Mouse (Mus musculus): ENCODE results near the gene Pink1.
A peak's percentile ranks its signal among the peaks of the same experiment; 100 is the strongest.
"Not testable (repeated sequence)": the region's sequence is repeated elsewhere in the genome, so short reads cannot be mapped to it uniquely, and the experiment has no call there.

The Pink1 gene

GRCm38 (mm10) chr4:138342778-138343177 is 16.7 kb upstream of the Pink1 start:
- no peak for DNase-seq (ENCODE audit: low read depth, low spot score)

DNA sequence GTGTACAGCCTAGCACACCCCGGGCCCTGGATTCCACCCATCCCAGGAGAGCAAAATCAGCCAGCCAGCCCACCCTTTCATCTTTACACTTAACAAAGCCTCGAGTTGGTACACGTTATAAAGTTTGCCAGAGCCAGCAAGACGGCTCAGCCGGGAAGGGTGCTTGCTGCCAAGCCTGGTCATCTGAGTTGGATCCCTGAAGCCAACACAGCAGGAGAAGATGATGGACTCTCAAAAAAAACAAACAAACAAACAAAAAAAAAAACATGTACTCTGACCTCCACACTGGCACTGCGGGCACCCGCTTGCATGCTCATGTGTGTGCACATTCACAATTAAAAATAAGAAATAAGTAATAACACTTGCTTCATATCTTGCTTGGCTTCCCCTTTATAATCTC is 15.9 kb upstream of the Pink1 start:
- DNase-seq (ENCODE audit: low read depth, low spot score) = no peak

- DNase-seq (ENCODE audit: low read depth, low spot score) = no peak
These were observed 15.3 kb upstream of the Pink1 start for GRCm38 (mm10) chr4:138341393-138341792.

DNA sequence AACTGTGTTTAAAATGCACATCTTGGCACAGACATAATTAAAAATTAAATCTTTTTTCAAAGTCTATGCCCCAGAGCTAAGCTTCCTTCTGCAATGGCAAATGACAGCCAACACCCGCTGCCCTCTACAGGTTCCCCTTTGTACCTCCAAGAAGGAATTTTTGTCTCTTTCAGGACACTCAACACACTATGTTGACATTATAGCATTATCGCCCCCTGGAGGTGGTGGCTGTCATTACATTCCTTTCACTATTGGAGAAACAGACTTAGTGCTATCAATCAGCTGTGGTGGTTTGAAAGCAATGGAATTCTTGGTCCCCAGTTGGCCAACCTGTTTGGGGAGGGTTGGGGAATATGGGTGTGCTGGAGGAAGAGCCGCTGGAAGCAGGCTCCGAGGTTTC is 13.9 kb upstream of the Pink1 start:
- DNase-seq (ENCODE audit: low read depth, low spot score) = no peak

DNA sequence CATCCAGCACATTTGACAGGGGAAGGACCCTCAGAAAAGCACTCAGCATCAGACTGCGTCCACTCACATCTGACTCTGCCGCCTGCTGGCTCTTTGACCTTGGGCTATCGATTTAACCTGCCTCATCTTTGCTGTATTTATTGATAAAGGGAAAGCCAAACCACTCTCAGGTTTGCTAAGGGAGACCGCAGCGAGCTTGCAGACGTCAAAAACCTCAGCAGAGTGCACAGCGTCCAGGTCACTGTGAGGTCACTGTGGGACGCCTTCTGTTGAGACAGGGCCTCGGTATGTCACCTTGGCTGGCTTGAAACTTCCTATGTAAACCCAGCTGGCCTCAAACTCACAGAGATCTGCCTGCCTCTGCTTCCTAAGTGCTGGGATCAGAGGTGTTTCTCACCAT is 11.2 kb upstream of the Pink1 start:
- DNase-seq (ENCODE audit: low read depth, low spot score) = no peak

DNA sequence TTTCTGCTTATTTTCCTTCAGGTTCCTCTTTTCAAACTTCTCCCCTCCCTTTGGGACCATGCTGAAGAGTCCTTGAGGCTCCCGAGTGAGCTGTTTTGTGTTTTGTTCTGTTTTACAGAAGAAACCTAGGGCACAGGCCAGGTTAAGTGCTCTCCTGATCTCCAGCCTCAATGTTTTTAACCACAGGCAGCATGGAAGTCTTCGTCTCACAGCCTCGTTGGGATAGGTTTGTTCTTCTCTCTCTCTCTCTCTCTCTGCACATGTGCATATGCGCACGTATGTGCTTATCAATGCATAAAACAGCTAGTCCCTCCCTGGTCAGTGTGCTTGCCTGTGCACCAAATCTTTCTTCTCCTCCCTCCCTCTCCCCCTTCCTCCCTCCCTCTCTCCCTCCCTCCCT is 10.8 kb upstream of the Pink1 start:
- DNase-seq (ENCODE audit: low read depth, low spot score) = no peak

DNA sequence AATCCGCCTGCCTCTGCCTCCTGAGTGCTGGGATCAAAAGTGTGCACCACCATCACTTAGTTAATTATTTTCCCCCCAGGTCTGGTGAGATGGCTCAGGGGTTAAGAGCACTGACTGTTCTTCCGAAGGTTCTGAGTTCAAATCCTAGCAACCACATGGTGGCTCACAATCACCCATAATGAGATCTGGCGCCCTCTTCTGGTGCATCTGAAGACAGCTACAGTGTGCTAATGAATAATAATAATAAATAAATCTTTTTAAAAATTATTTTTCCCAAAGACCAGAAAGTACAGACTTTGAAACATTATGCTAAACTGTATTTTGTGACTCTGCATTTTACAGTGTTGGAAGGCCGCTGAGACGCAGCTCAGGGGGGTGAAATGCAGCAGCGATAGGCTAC is 9.5 kb upstream of the Pink1 start:
- no peak for DNase-seq (ENCODE audit: low read depth, low spot score)

- no peak for DNase-seq (ENCODE audit: low read depth, low spot score)
These were observed 8.9 kb upstream of the Pink1 start for GRCm38 (mm10) chr4:138335036-138335435.

DNA sequence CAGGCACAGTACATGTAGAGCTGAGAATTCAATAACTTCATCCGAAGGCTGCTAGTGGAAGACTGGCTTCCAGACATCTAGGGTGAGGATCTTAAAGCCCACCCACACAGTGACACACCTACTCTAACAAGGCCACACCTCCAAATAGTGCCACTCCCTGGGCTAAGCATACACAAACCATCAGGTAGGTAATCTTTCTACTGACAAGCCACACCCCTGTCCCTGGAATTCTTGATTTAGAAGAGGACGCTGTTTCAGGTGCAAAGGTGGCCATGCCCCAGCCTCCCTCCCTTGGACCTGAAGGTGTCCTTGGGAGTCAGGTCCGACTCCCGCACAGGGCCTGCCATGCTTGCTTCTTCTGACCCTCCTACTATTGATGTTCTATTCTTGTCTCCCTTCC is 7.0 kb upstream of the Pink1 start:
- DNase-seq (ENCODE audit: low read depth, low spot score) = no peak

- no peak for DNase-seq (ENCODE audit: low read depth, low spot score)
These were observed 5.5 kb upstream of the Pink1 start for GRCm38 (mm10) chr4:138331647-138332046.

GRCm38 (mm10) chr4:138330264-138330671 is 4.2 kb upstream of the Pink1 start:
- DNase-seq (ENCODE audit: low read depth, low spot score) = peak; percentile 93

DNA sequence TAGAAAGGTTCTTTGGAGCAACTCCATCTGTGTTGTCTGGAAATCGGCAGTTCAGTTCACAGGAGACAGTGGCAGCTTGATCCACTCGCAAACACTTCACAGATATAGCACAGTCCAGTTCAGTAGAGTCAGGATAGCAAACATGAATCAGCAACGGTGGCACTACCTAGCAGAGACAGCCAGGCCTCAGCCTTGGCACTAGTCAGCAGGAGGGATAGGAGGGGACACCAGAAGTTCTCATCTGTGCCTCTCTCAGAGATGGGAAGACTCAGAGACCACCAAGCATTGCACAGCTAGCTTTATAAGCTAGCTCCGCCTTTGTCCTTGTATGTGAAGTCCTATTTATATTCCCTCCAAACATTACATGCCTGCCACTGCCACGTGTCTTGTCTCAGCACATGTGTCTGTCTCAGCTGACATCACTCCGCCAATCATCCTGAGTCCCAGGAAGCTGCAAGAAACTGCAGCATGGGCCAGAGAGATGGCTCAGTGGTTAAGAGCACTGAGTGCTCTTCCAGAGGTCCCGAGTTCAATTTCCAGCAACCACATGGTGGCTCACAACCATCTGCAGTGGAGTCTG is 1.9 kb upstream of the Pink1 start:
- DNase-seq (ENCODE audit: low read depth, low spot score) = no peak

- DNase-seq (ENCODE audit: low read depth, low spot score) = not testable (repeated sequence)
These were observed 1.0 kb upstream of the Pink1 start for GRCm38 (mm10) chr4:138327155-138327554.

GRCm38 (mm10) chr4:138325466-138326076 is 536 bp downstream of the Pink1 start:
- DNase-seq (ENCODE audit: low read depth, low spot score) = peak; percentile 72

- no peak for DNase-seq (ENCODE audit: low read depth, low spot score)
These were observed 1.7 kb downstream of the Pink1 start for GRCm38 (mm10) chr4:138324451-138324850.

GRCm38 (mm10) chr4:138323753-138324152 is 2.4 kb downstream of the Pink1 start:
- DNase-seq (ENCODE audit: low read depth, low spot score) = no peak

- DNase-seq (ENCODE audit: low read depth, low spot score) = no peak
These were observed 3.4 kb downstream of the Pink1 start for GRCm38 (mm10) chr4:138322692-138323091.

DNA sequence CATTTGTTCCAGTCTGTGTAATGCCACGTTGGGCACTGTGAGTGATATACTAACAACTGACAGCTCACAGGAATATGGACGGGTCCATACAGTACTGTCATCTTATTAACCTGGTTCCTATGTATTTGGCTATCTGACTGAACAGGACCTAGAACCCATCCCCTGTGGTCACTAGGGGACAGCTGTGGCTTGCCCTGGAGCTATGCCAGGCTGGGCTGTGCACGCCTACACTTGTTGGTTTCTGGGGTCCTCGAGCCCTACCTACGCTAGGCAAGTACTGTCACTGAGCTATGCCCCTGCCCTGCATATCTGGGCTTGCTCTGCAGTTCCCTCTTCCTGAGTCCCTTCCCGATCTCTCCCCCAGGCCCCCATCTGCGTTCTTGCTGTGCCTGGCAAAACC is 4.6 kb downstream of the Pink1 start:
- no peak for DNase-seq (ENCODE audit: low read depth, low spot score)

- no peak for DNase-seq (ENCODE audit: low read depth, low spot score)
These were observed 5.4 kb downstream of the Pink1 start for GRCm38 (mm10) chr4:138320711-138321110.

DNA sequence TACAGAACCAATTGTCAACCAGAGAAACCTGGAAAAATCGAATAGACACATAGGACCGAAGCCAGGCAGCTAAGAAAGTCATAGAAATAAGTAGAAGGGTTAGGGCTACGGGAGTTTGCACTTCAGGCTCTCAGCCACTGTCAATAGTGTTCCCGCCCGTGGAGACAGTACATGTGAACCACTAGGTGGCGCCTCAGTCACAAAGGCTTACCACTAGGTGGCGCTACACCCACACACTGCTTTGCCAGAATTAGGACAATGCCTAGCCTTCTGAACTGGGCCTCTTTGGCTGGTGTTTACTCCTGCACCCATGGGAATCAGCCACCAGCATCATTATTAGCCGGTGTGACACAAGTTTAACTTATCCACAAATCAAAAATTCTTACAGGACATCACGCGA is 6.6 kb downstream of the Pink1 start:
- peak; percentile 69 for DNase-seq (ENCODE audit: low read depth, low spot score)

- DNase-seq (ENCODE audit: low read depth, low spot score) = no peak
These were observed 7.4 kb downstream of the Pink1 start for GRCm38 (mm10) chr4:138318509-138319266.

DNA sequence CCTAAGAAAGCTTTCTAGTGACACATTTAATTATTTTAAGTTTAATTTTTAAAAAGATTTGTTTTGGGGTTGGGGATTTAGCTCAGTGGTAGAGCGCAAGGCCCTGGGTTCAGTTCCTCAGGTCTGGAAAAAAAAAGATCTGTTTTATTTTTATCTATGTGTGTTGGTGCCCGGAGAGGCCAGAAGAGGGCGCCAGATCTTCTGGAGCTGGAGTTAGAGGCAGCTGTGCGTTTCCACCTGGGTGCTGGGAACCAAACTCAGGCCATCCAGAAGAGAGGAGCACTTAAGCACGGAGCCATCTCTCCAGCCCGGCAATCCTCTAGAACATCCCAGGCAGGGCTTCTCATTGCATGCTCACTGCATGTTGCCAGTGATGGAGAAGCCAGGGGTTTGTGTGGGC is 9.7 kb downstream of the Pink1 start:
- no peak for DNase-seq (ENCODE audit: low read depth, low spot score)

DNA sequence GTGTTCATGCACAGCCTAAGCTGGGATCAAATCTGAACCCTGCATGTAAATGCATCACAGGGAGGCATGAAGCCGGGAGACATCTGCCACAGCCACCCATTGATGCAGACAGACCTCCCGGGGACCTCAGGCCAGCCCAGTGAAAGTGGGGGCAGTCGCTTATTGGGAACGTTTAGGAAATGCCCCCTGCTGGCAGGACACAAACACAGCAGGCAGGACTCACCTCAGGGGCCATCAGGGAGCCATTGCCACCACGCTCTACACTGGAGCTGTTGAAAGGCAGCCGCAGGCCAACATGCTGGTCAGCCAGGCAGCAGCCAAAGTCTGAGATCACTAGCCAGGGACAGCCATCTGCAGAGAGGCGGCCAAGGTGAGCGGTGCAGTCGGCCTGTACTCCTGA is 10.3 kb downstream of the Pink1 start:
- DNase-seq (ENCODE audit: low read depth, low spot score) = no peak
